In the genomic region with DNA sequence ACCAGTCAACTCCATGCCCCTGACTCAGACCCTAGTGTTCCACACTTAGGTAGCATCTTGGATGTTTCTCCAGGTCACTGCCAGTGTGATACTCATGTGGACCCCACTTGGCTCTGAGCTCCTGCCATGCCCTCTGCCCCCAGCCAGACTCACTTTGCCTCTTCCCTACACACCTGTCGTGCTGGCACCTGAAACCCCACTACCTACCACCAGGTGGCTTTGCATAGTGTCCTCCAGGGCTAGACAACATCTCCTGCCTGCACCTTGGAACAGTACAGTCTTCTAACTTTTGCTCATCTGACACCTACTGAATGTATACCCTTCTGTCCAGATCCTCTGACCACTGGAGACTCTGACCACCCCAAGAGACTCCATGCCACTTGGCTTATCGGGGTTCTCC, we compare ENCODE assay signal across 28 mouse cellular contexts.
DNase-seq lines count a peak whose midpoint lies in the region; ATAC-seq and TF ChIP-seq lines count a peak whose summit lies in the region.
"Had no signal": no experiment of that assay in that cellular context is flagged by ENCODE, and none has a peak within 500 bp of the region (broad histone marks: within the 10 kb centered on the region; RNA-seq: fewer than 3 reads in every experiment).

No protein-coding gene starts in this region.

- no peak for TF ChIP-seq EP300 in lung, postnatal 0 days (IDR thresholded peaks at IDR 0.05)

- H3K9me3 ChIP-seq in liver, embryonic 12.5 days (replicated peaks): no peaks in the 10 kb centered on the region
- H3K9me3 ChIP-seq in lung, postnatal 0 days (ENCODE audit: low read length): no peaks in the 10 kb centered on the region
- H3K9me3 ChIP-seq: forebrain, embryonic 12.5 days; heart, embryonic 13.5 days; hindbrain, embryonic 15.5 days; kidney, embryonic 15.5 days; limb, embryonic 10.5 days; limb, embryonic 15.5 days; lung, embryonic 15.5 days had no signal

- no peak overlapping the region for H3K9ac ChIP-seq in liver, adult 2 months (ENCODE audit: low read depth, low read length)
- H3K9ac ChIP-seq in liver, embryonic 12.5 days: no peak overlapping the region
- H3K9ac ChIP-seq in lung, postnatal 0 days (replicated peaks; ENCODE audit: low read depth): no peak overlapping the region
- H3K9ac ChIP-seq: forebrain, embryonic 12.5 days; forebrain, postnatal 0 days; heart, embryonic 13.5 days; hindbrain, embryonic 15.5 days; kidney, embryonic 15.5 days; limb, embryonic 15.5 days; lung, embryonic 15.5 days had no signal

- TF ChIP-seq CTCF in liver, adult 2 months (IDR thresholded peaks at IDR 0.05; ENCODE audit: low read depth, low read length): peak; percentile 42
- peak; percentile 37 for TF ChIP-seq CTCF in lung, postnatal 0 days (IDR thresholded peaks at IDR 0.05)

- H3K27me3 ChIP-seq in liver, adult 2 months (ENCODE audit: control insufficient read depth, insufficient read depth, low read length): no peaks in the 10 kb centered on the region
- H3K27me3 ChIP-seq in liver, embryonic 12.5 days (replicated peaks): peaks cover 4% of the 10 kb centered on the region; the same call in 1 of the 2 replicates
- no peaks in the 10 kb centered on the region for H3K27me3 ChIP-seq in lung, postnatal 0 days (replicated peaks; ENCODE audit: insufficient read depth, low read length)

- DNase-seq in CD4-positive, CD25-positive, alpha-beta regulatory T cell, adult 2 months (ENCODE audit: low read depth, low spot score): peak; percentile 36
- peak; percentile 10 for DNase-seq in liver, adult 2 months (ENCODE audit: extremely low read depth, low read depth, low spot score)
- DNase-seq in lung, postnatal 0 days (ENCODE audit: low spot score): no peak
- no peak for DNase-seq in lung, postnatal 36 days
- DNase-seq in induced T-regulatory cell, adult 2 months (ENCODE audit: low read depth): peak; percentile 57
- DNase-seq in heart, adult 9 months (ENCODE audit: low spot score in 2 of 2): no peak
- DNase-seq: adrenal gland, adult 8-10 months; cerebellum, adult 2 months; cerebellum, postnatal 14 days; forebrain, postnatal 0 days; heart, adult 2 months; heart, postnatal 10 days; kidney, postnatal 36 days; layer of hippocampus, postnatal 36 days; right cerebral cortex, adult 18-20 months; spleen, adult 18-20 months; thymus, adult 18-20 months had no signal

- no peak overlapping the region for H3K27ac ChIP-seq in liver, adult 2 months (replicated peaks; ENCODE audit: insufficient read depth, low read depth, low read length)
- no peak overlapping the region for H3K27ac ChIP-seq in liver, embryonic 12.5 days
- H3K27ac ChIP-seq in lung, postnatal 0 days (ENCODE audit: low read length): no peak overlapping the region
- H3K27ac ChIP-seq: forebrain, embryonic 12.5 days; heart, adult 2 months; heart, embryonic 13.5 days; hindbrain, embryonic 15.5 days; kidney, embryonic 15.5 days; limb, embryonic 10.5 days; limb, embryonic 15.5 days; lung, embryonic 15.5 days had no signal

- no peaks in the 10 kb centered on the region for H3K4me1 ChIP-seq in liver, adult 2 months (ENCODE audit: control insufficient read depth, insufficient read depth, low read length)
- H3K4me1 ChIP-seq in liver, embryonic 12.5 days: no peaks in the 10 kb centered on the region
- H3K4me1 ChIP-seq in lung, postnatal 0 days (ENCODE audit: insufficient read depth, low read depth, low read length): no peaks in the 10 kb centered on the region
- H3K4me1 ChIP-seq: forebrain, embryonic 12.5 days; heart, embryonic 13.5 days; kidney, embryonic 15.5 days; limb, embryonic 15.5 days; lung, embryonic 15.5 days had no signal

- H3K79me2 ChIP-seq in liver, adult 2 months (ENCODE audit: control insufficient read depth, insufficient read depth, low read length): no peaks in the 10 kb centered on the region

- no peak for TF ChIP-seq POLR2A in liver, adult 2 months (IDR thresholded peaks at IDR 0.05; ENCODE audit: extremely low read depth, insufficient read depth, low read length)

- H3K4me3 ChIP-seq in liver, adult 2 months (ENCODE audit: insufficient read depth, low read depth, low read length): no peak overlapping the region
- no peak overlapping the region for H3K4me3 ChIP-seq in liver, embryonic 12.5 days
- no peak overlapping the region for H3K4me3 ChIP-seq in lung, postnatal 0 days (ENCODE audit: low read depth, low read length)
- H3K4me3 ChIP-seq: forebrain, embryonic 12.5 days; heart, adult 2 months; heart, embryonic 13.5 days; hindbrain, embryonic 15.5 days; kidney, embryonic 15.5 days; limb, embryonic 10.5 days; limb, embryonic 15.5 days; lung, embryonic 15.5 days had no signal

- H3K36me3 ChIP-seq in liver, adult 2 months (ENCODE audit: control insufficient read depth, insufficient read depth, low read length): no peaks in the 10 kb centered on the region
- H3K36me3 ChIP-seq in liver, embryonic 12.5 days: no peaks in the 10 kb centered on the region
- no peaks in the 10 kb centered on the region for H3K36me3 ChIP-seq in lung, postnatal 0 days (ENCODE audit: insufficient read depth, low read length)
- H3K36me3 ChIP-seq: forebrain, embryonic 12.5 days; heart, embryonic 13.5 days; hindbrain, embryonic 15.5 days; kidney, embryonic 15.5 days; limb, embryonic 10.5 days; limb, embryonic 15.5 days; lung, embryonic 15.5 days had no signal

- WGBS in liver, adult 2 months: 63% methylated on average over 2 of the region's 2 CpGs
- 59% methylated on average over 2 of the region's 2 CpGs for WGBS in liver, embryonic 12.5 days (ENCODE audit: insufficient replicate concordance)
- WGBS in lung, postnatal 0 days: 63% methylated on average over 2 of the region's 2 CpGs

- H3K4me2 ChIP-seq in liver, embryonic 12.5 days: no peak overlapping the region
- H3K4me2 ChIP-seq in lung, postnatal 0 days (replicated peaks; ENCODE audit: low read depth, low read length): no peak overlapping the region
- H3K4me2 ChIP-seq: forebrain, embryonic 12.5 days; heart, embryonic 13.5 days; hindbrain, embryonic 15.5 days; kidney, embryonic 15.5 days; limb, embryonic 15.5 days; lung, embryonic 15.5 days; midbrain, embryonic 11.5 days had no signal

- ATAC-seq in CD4-positive, CD25-positive, alpha-beta regulatory T cell, adult 4 months: no peak
- ATAC-seq in liver, embryonic 12.5 days: no peak
- no peak for ATAC-seq in lung, postnatal 0 days
- ATAC-seq: forebrain, postnatal 0 days; midbrain, embryonic 16.5 days had no signal

Comparison
In these comparisons a context has a peak if more than half of its experiments do, and no peak if none do; other contexts are left out.
1. DNase-seq: peak in CD4-positive, CD25-positive, alpha-beta regulatory T cell, adult 2 months (single experiment), liver, adult 2 months (single experiment) and induced T-regulatory cell, adult 2 months (single experiment); none in lung, postnatal 0 days (single experiment), lung, postnatal 36 days (single experiment) and heart, adult 9 months (0 of 2).